Mouse (Mus musculus) CH12.LX (cell line): Measurements from ENCODE around the gene Ush2a.

ENCODE experiments used
- CTCF ChIP-seq, 2 experiments: IDR thresholded peaks in 1 of 2; conservative IDR thresholded peaks in 1 of 2; 2 replicates each; pipeline ENCODE4 v1.5.1; 2011 to 2012; ENCODE audit warnings: low read depth in 2 of 2, low read length in 2 of 2, improper control_type of control experiment in 1 of 2, inconsistent platforms in 1 of 2, mild to moderate bottlenecking in 1 of 2, moderate library complexity in 1 of 2
- MAFK ChIP-seq: IDR thresholded peaks from 2 replicates; pipeline ENCODE4 v1.6.1; 2011; ENCODE audit warnings: low read length, improper control_type of control experiment; ENCODE audit not compliant: insufficient replicate concordance
- MAX ChIP-seq: IDR thresholded peaks from 2 replicates; pipeline ENCODE4 v1.6.1; 2011; ENCODE audit warnings: low read length, improper control_type of control experiment
- NELFE ChIP-seq: IDR thresholded peaks from 2 replicates; pipeline ENCODE4 v1.6.1; 2011; ENCODE audit warnings: low read depth, low read length, improper control_type of control experiment
- SMC3 ChIP-seq: IDR thresholded peaks from 2 replicates; pipeline ENCODE4 v1.6.1; 2011; ENCODE audit warnings: low read depth, low read length, improper control_type of control experiment
- TCF12 ChIP-seq: IDR thresholded peaks from 2 replicates; pipeline ENCODE4 v1.6.1; 2014; ENCODE audit warnings: low read depth, mild to moderate bottlenecking, inconsistent platforms, low read length, improper control_type of control experiment
- USF1 ChIP-seq: IDR thresholded peaks from 2 replicates; pipeline ENCODE4 v1.6.1; 2014; ENCODE audit warnings: low read depth, mild to moderate bottlenecking, inconsistent platforms, low read length, improper control_type of control experiment

DNA sequence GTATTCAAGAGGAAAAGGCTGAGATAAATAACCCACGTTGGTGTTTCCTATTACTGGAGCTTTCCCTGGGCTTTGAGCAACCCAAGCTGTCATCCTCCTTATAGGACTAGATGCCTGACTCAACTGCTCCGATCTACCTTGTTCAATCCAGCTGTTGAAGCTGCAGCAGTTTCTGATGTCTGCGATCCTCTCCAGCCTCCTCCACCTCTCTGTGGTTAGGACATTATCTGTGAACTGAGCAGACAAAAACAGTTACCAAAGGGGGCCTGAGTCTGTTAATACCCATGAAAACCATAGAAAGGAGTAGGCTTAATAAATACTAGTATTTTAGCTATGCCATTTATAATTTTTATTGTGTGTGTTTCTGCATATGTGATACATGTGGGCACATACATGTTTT, 572.9 kb downstream of the Ush2a start:
- TF ChIP-seq MAFK (no peak), CTCF (conservative IDR thresholded peaks at IDR 0.05 in 1 of 2, IDR thresholded peaks at IDR 0.05 in 1 of 2; ENCODE audit: low read depth in 2 of 2, low read length in 2 of 2) (no peak), TCF12 (no peak), SMC3 (no peak), MAX (no peak), USF1 (no peak), NELFE (no peak)
